Mouse (Mus musculus) lung, postnatal 10 days (tissue): ENCODE results near the gene Casz1.

Experiments
- DNase-seq: peaks from one replicate; pipeline ENCODE4 v3.0.0; 2021

Casz1 gene

GRCm38 (mm10) chr4:148940674-148941211 lies 136.5 kb downstream of the Casz1 start:
- DNase-seq: peak; percentile 90

GRCm38 (mm10) chr4:148941321-148941720 lies 137.1 kb downstream of the Casz1 start:
- DNase-seq: no peak

- DNase-seq: no peak
These were observed 138.9 kb downstream of the Casz1 start for GRCm38 (mm10) chr4:148943099-148943498.

GRCm38 (mm10) chr4:148945476-148945881 lies 141.2 kb downstream of the Casz1 start:
- peak; percentile 69 for DNase-seq

- peak; percentile 52 for DNase-seq
These were observed 141.8 kb downstream of the Casz1 start for GRCm38 (mm10) chr4:148946071-148946470.

GRCm38 (mm10) chr4:148947833-148948388 lies 143.7 kb downstream of the Casz1 start:
- peak; percentile 44 for DNase-seq

- DNase-seq: peak; percentile 69
These were observed 146.3 kb downstream of the Casz1 start for GRCm38 (mm10) chr4:148950487-148950886.

- DNase-seq: peak; percentile 87
These were observed 146.9 kb downstream of the Casz1 start for GRCm38 (mm10) chr4:148950932-148951650.

GRCm38 (mm10) chr4:148951821-148952291 lies 147.6 kb downstream of the Casz1 start:
- DNase-seq: no peak

GRCm38 (mm10) chr4:148952328-148953222 lies 148.3 kb downstream of the Casz1 start:
- DNase-seq: no peak

GRCm38 (mm10) chr4:148955131-148955813 lies 151.0 kb downstream of the Casz1 start:
- DNase-seq: peak; percentile 89

- DNase-seq: no peak
These were observed 155.8 kb downstream of the Casz1 start for GRCm38 (mm10) chr4:148960011-148960410.

GRCm38 (mm10) chr4:148961081-148961480 lies 156.9 kb downstream of the Casz1 start:
- DNase-seq: no peak

- no peak for DNase-seq
These were observed 157.9 kb downstream of the Casz1 start for GRCm38 (mm10) chr4:148962096-148962495.

- no peak for DNase-seq
These were observed 160.5 kb downstream of the Casz1 start for GRCm38 (mm10) chr4:148964541-148965310.

- no peak for DNase-seq
These were observed 161.9 kb downstream of the Casz1 start for GRCm38 (mm10) chr4:148966132-148966531.

- DNase-seq: no peak
These were observed 164.6 kb downstream of the Casz1 start for GRCm38 (mm10) chr4:148968859-148969258.

- DNase-seq: peak; percentile 80
These were observed 165.4 kb downstream of the Casz1 start for GRCm38 (mm10) chr4:148969610-148970009.

GRCm38 (mm10) chr4:148970742-148971141 lies 166.5 kb downstream of the Casz1 start:
- DNase-seq: no peak

- DNase-seq: no peak
These were observed 167.5 kb downstream of the Casz1 start for GRCm38 (mm10) chr4:148971613-148972242.

GRCm38 (mm10) chr4:148972707-148973106 lies 168.5 kb downstream of the Casz1 start:
- no peak for DNase-seq
